Mouse (Mus musculus): Measurements from ENCODE around the gene Tmprss15.

GRCm38 (mm10) chr16:79086550-79086949 lies 4.3 kb downstream of the Tmprss15 start:
- no peak for TF ChIP-seq POLR2AphosphoS2 (IDR thresholded peaks at IDR 0.05; ENCODE audit: low read length)
- no peak for TF ChIP-seq POLR2A (IDR thresholded peaks at IDR 0.05; ENCODE audit: control insufficient read depth in 1 of 2, insufficient read depth in 1 of 2, low read depth in 1 of 2, low read length in 2 of 2, poor library complexity in 1 of 2)
- no peak for TF ChIP-seq CTCF (IDR thresholded peaks at IDR 0.05 in 2 of 3, conservative IDR thresholded peaks at IDR 0.05 in 1 of 3; ENCODE audit: control insufficient read depth in 1 of 3, insufficient read depth in 1 of 3, low read depth in 2 of 3, low read length in 3 of 3, poor library complexity in 1 of 3, severe bottlenecking in 1 of 3)
- TF ChIP-seq TCF12 (IDR thresholded peaks at IDR 0.05; ENCODE audit: low read depth, low read length): no peak
- TF ChIP-seq SMC3 (IDR thresholded peaks at IDR 0.05; ENCODE audit: low read depth, low read length): no peak
- no peak for TF ChIP-seq HCFC1 (IDR thresholded peaks at IDR 0.05; ENCODE audit: low read depth, low read length)
- TF ChIP-seq EP300 (IDR thresholded peaks at IDR 0.05; ENCODE audit: low read depth in 1 of 2, low read length in 2 of 2): no peak
- TF ChIP-seq NRF1 (IDR thresholded peaks at IDR 0.05; ENCODE audit: insufficient read depth, low read depth, low read length, poor library complexity, severe bottlenecking): no peak

Measured in MEL (cell line).